Mouse (Mus musculus): ENCODE results near the gene Vhl. TPM values are rescaled to one million over a fixed set of nuclear protein-coding genes. Genes with fewer than 3 reads are reported as not detected.

Gene Vhl
- polyA plus RNA-seq, 1 experiment from 2014 or later: 64.4 TPM

DNA sequence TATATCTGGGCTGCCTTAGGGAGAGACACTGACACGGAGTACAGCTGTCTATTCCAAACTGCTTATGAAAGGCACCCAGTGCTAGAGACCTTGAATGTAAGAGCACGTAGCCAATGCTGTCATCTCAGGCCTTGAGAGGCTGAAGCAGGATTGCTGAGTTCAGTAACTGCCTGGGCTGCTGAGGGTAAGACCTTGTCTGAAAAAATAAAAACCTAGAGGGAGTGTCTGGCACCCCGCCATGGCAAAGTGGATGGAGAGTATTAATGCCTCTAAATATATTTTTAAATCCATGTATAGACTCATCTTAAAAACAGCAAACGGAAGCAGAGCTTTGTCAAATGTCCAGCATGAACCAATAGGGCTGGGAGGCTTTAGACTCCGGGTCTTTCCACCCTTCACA, 23.9 kb upstream of the Vhl start:
- Histone ChIP-seq H3K36me3 (ENCODE audit: control insufficient read depth, insufficient read depth, low read length) (no peaks in the 10 kb centered on the region), H3K27ac (ENCODE audit: low read depth, low read length) (no peak overlapping the region), H3K9me3 (ENCODE audit: control insufficient read depth, low read length) (no peaks in the 10 kb centered on the region), H3K4me2 (ENCODE audit: low read depth, low read length, severe bottlenecking) (no peak overlapping the region), H3K4me1 (replicated peaks; ENCODE audit: control insufficient read depth, insufficient read depth, low read length) (peaks cover 5% of the 10 kb centered on the region; the same call in 1 of the 2 replicates), H3K27me3 (ENCODE audit: control insufficient read depth, insufficient read depth, low read length) (no peaks in the 10 kb centered on the region), H3K4me3 (ENCODE audit: low read depth, low read length) (no peak overlapping the region), H3K9ac (ENCODE audit: low read length) (no peak overlapping the region)
- DNase-seq (ENCODE audit: low spot score) (no peak), ATAC-seq (replicated peaks; ENCODE audit: low FRiP score) (no peak)
- WGBS: 81% methylated on average over 5 of the region's 5 CpGs

DNA sequence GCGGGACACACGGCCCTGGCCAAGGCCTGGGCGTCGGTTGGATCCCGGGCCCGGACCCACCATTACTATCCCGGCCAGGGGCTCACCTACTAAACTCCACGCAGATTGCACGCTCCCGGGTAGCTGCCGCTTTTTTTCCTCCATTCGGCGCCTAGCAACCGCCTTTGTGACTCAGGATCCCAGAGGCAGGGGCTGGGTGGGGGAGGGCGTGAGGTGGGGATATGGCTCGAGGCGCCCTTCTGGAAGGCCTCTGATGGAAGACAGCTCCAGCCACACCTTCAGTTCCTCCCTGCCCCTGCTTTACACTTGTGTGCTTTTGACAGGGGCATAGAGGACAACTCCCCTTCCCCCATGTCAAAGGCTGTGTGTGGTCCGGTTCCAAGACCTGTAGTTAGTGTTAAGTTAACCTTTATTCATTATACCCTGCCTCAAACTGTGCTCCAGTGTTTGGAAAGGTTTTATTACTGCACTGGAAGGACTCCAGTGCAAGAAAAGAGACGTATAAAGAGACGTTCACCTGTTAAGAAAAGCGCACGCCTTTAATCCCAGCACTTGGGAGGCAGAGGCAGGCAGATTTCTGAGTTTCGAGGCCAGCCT, 23.1 kb upstream of the Vhl start, which contains the start of gene Fancd2os:
Fancd2os (minus strand) TSS at position 173 of the 597 bp plus-strand sequence.
- Histone ChIP-seq H3K9ac (ENCODE audit: low read length) (peak within 1 kb of the TSS; percentile 41), H3K9me3 (ENCODE audit: control insufficient read depth, low read length) (no peaks in the 10 kb centered on the region), H3K36me3 (ENCODE audit: control insufficient read depth, insufficient read depth, low read length) (no peaks in the 10 kb centered on the region), H3K4me2 (ENCODE audit: low read depth, low read length, severe bottlenecking) (peak within 1 kb of the TSS; percentile 21; the same call in 1 of the 2 replicates), H3K4me1 (replicated peaks; ENCODE audit: control insufficient read depth, insufficient read depth, low read length) (peaks cover 5% of the 10 kb centered on the region; the same call in 1 of the 2 replicates), H3K27me3 (ENCODE audit: control insufficient read depth, insufficient read depth, low read length) (no peaks in the 10 kb centered on the region), H3K27ac (ENCODE audit: low read depth, low read length) (no peak within 1 kb of the TSS), H3K4me3 (ENCODE audit: low read depth, low read length) (no peak within 1 kb of the TSS)
- DNase-seq (ENCODE audit: low spot score) (peak; percentile 63), ATAC-seq (replicated peaks; ENCODE audit: low FRiP score) (no peak)
- WGBS: 48% methylated on average over 23 of the region's 23 CpGs

DNA sequence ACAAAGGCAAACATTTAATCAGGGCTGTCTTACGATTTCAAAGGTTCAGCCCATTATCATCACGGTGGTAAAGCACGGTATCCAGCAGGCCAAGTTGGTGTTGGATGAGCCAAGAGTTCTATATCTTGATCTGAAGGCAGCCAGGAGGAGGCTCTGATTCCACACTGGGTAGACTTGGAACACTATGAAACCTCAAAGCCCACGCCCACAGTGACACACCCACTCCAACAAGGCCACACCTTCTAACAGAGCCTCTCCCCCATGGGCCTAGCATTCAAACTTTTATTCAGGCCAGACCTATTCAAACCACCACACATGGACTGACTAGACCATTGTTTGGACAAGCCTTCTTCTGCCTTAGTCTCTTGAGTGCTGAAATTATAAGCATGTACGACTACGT, 20.9 kb upstream of the Vhl start:
- WGBS: 94% methylated on average over 6 of the region's 6 CpGs
- ATAC-seq (replicated peaks; ENCODE audit: low FRiP score): no peak
- no peak overlapping the region for H3K4me3 ChIP-seq (ENCODE audit: low read depth, low read length)

DNA sequence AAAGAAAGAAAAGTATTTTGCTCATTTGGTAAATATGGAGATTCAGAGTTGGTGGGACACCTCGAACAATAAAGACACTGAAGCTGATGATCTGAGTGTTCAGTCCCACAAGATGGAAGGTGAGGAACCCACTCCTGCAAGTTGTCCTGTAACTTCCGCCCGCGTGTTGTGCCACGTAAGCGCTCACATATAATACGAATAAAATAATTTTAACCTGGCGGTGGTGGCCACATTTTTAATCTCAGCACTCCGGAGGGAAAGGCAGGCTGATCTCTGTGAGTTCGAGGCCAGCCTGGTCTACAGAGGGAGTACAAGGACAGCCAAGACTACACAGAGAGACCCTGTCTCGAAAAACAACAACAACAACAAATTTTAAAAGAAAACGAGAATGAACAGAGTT, 19.8 kb upstream of the Vhl start:
- H3K4me2 ChIP-seq (ENCODE audit: low read depth, low read length, severe bottlenecking): peak overlapping the region; percentile 86
- H3K9me3 ChIP-seq (ENCODE audit: control insufficient read depth, low read length): no peaks in the 10 kb centered on the region
- DNase-seq (ENCODE audit: low spot score) (no peak), ATAC-seq (replicated peaks; ENCODE audit: low FRiP score) (0 out of 2 replicates have a peak, but pooled peaks have one; percentile 6)
- no peak overlapping the region; the same call in 1 of the 2 replicates for H3K27ac ChIP-seq (ENCODE audit: low read depth, low read length)
- H3K4me1 ChIP-seq (replicated peaks; ENCODE audit: control insufficient read depth, insufficient read depth, low read length): peaks cover 13% of the 10 kb centered on the region; the same call in 1 of the 2 replicates
- H3K36me3 ChIP-seq (ENCODE audit: control insufficient read depth, insufficient read depth, low read length): no peaks in the 10 kb centered on the region
- no peaks in the 10 kb centered on the region for H3K27me3 ChIP-seq (ENCODE audit: control insufficient read depth, insufficient read depth, low read length)
- H3K4me3 ChIP-seq (ENCODE audit: low read depth, low read length): peak overlapping the region; percentile 94
- 50% methylated on average over 12 of the region's 12 CpGs for WGBS
- peak overlapping the region; percentile 93; the same call in 1 of the 2 replicates for H3K9ac ChIP-seq (ENCODE audit: low read length)

More for the DNA sequence above, 20.9 kb upstream of the Vhl start:
- peaks cover 13% of the 10 kb centered on the region; the same call in 1 of the 2 replicates for H3K4me1 ChIP-seq (replicated peaks; ENCODE audit: control insufficient read depth, insufficient read depth, low read length)
- no peaks in the 10 kb centered on the region for H3K9me3 ChIP-seq (ENCODE audit: control insufficient read depth, low read length)
- no peak overlapping the region for H3K4me2 ChIP-seq (ENCODE audit: low read depth, low read length, severe bottlenecking)
- H3K27ac ChIP-seq (ENCODE audit: low read depth, low read length): no peak overlapping the region
- no peak overlapping the region for H3K9ac ChIP-seq (ENCODE audit: low read length)
- H3K36me3 ChIP-seq (ENCODE audit: control insufficient read depth, insufficient read depth, low read length): no peaks in the 10 kb centered on the region
- no peak for DNase-seq (ENCODE audit: low spot score)
- no peaks in the 10 kb centered on the region for H3K27me3 ChIP-seq (ENCODE audit: control insufficient read depth, insufficient read depth, low read length)

DNA sequence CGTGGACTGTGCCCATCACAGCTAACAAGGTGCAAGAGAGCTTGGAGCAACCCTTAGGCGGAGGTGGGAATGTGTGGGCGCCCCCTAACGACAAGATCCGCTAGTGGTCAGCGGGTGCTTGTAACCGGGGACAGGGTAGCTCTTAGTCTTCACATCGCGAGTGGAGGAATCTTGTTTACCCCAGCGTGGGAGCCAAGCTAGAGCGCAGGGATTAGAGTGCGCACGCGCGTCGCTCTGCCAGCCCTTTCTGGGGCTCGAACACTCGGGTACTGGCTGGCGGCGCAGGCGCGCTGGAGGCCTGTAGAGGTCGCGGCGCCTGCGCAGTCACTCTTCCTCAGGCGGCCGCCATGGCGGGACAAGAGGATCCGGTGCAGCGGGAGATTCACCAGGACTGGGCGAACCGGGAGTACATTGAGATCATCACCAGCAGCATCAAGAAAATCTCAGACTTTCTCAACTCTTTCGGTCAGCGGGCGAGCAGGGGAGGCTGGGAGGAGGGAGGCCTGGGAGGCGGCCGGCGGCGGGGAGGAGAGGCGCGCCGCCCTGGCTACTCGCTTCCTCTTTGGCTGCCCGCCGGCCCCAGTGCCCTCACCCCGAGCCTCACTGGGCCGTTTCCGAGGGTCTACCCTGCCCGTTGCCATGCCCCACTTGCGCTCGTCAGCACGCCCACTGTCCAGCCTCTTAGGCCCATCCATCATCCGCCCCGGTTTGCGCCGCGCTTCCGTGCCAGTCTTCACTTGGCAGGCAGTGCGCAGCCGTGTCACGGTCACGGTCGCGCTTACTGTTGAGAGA, 19.1 kb upstream of the Vhl start, which contains the start of gene Brk1:
Brk1 (plus strand) TSS at position 341 of the 792 bp plus-strand sequence.
- peak within 1 kb of the TSS; percentile 50 for H3K27ac ChIP-seq (ENCODE audit: low read depth, low read length)
- WGBS: under 1% methylated on average over 65 of the region's 65 CpGs
- H3K9me3 ChIP-seq (ENCODE audit: control insufficient read depth, low read length): no peaks in the 10 kb centered on the region
- no peaks in the 10 kb centered on the region for H3K27me3 ChIP-seq (ENCODE audit: control insufficient read depth, insufficient read depth, low read length)
- DNase-seq (ENCODE audit: low spot score) (peak; percentile 93), ATAC-seq (replicated peaks; ENCODE audit: low FRiP score) (peak; percentile 92)
- peak within 1 kb of the TSS; percentile 93 for H3K9ac ChIP-seq (ENCODE audit: low read length)
- H3K4me3 ChIP-seq (ENCODE audit: low read depth, low read length): peak within 1 kb of the TSS; percentile 94
- no peaks in the 10 kb centered on the region for H3K36me3 ChIP-seq (ENCODE audit: control insufficient read depth, insufficient read depth, low read length)
- H3K4me2 ChIP-seq (ENCODE audit: low read depth, low read length, severe bottlenecking): peak within 1 kb of the TSS; percentile 86
- peaks cover 13% of the 10 kb centered on the region; the same call in 1 of the 2 replicates for H3K4me1 ChIP-seq (replicated peaks; ENCODE audit: control insufficient read depth, insufficient read depth, low read length)

DNA sequence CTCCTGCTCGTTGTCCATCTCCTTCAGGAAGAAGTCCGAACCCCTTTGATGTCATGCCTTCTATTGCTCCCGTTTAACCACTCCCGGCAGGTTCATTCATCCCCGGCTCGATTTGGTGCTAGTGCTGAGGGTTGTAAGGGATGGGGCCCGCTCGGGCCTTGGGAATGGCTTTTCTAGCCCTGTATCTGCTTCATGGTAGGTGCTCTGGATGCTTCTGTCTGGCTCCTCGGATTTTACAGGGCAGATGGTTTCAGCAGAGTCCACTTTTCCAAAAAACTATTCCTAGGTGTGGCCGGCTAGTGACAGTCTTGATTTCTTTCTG, 18.6 kb upstream of the Vhl start:
- peak overlapping the region; percentile 50; the same call in 1 of the 2 replicates for H3K27ac ChIP-seq (ENCODE audit: low read depth, low read length)
- H3K9ac ChIP-seq (ENCODE audit: low read length): peak overlapping the region; percentile 93
- WGBS: 6% methylated on average over 10 of the region's 10 CpGs
- H3K9me3 ChIP-seq (ENCODE audit: control insufficient read depth, low read length): no peaks in the 10 kb centered on the region
- H3K4me3 ChIP-seq (ENCODE audit: low read depth, low read length): peak overlapping the region; percentile 94
- peak; percentile 28; the same call in 1 of the 2 replicates for ATAC-seq (replicated peaks; ENCODE audit: low FRiP score)
- no peaks in the 10 kb centered on the region for H3K27me3 ChIP-seq (ENCODE audit: control insufficient read depth, insufficient read depth, low read length)
- DNase-seq (ENCODE audit: low spot score): no peak
- H3K36me3 ChIP-seq (ENCODE audit: control insufficient read depth, insufficient read depth, low read length): no peaks in the 10 kb centered on the region
- H3K4me1 ChIP-seq (replicated peaks; ENCODE audit: control insufficient read depth, insufficient read depth, low read length): peaks cover 13% of the 10 kb centered on the region; the same call in 1 of the 2 replicates
- H3K4me2 ChIP-seq (ENCODE audit: low read depth, low read length, severe bottlenecking): peak overlapping the region; percentile 86

DNA sequence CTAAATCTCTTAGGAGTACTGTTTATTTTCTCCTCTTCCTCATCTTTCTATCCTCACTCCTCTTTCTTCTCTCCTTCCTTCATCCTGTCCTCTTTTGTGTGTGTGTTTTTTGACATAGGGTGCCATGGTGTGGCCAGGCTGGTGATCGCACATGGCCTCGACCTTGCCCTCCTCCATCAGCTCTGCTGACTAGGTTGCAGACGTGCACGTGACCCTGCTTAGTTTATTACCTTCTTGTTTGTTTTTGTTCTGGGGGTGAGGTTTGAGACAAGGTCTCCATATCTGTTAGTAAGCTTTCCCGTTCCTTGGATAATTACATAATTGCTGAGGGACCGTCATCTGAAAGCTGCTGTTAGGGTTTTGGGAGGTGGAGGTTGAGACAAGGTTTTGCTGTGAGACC, 14.9 kb upstream of the Vhl start:
- no peaks in the 10 kb centered on the region; the same call in 1 of the 2 replicates for H3K9me3 ChIP-seq (ENCODE audit: control insufficient read depth, low read length)
- H3K4me2 ChIP-seq (ENCODE audit: low read depth, low read length, severe bottlenecking): no peak overlapping the region
- 85% methylated on average over 6 of the region's 6 CpGs for WGBS
- DNase-seq (ENCODE audit: low spot score) (no peak), ATAC-seq (replicated peaks; ENCODE audit: low FRiP score) (no peak)
- H3K27ac ChIP-seq (ENCODE audit: low read depth, low read length): no peak overlapping the region
- peaks cover 8% of the 10 kb centered on the region; the same call in 1 of the 2 replicates for H3K4me1 ChIP-seq (replicated peaks; ENCODE audit: control insufficient read depth, insufficient read depth, low read length)
- H3K4me3 ChIP-seq (ENCODE audit: low read depth, low read length): no peak overlapping the region
- no peaks in the 10 kb centered on the region for H3K27me3 ChIP-seq (ENCODE audit: control insufficient read depth, insufficient read depth, low read length)
- H3K9ac ChIP-seq (ENCODE audit: low read length): no peak overlapping the region
- H3K36me3 ChIP-seq (ENCODE audit: control insufficient read depth, insufficient read depth, low read length): peaks cover 3% of the 10 kb centered on the region; the same call in 1 of the 2 replicates

DNA sequence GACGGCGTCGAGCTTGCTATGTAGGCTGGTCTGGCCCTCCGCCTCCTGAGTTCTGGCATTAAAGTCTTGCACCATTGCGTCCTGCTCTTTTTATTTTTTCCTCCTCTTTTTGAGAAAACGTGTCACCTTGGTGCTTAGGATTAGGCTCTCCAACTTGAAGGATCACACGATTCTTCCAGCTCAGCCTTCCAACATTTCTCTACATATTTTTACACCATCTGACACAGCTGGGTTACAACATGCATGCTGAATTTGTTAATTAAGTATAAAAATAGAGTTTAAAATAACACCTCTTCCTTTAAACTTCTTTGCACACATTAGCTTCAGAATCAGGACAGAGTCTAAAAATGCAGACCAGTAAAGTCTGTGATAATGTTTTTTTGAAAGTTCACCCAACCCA, 14.5 kb upstream of the Vhl start:
- peaks cover 3% of the 10 kb centered on the region; the same call in 1 of the 2 replicates for H3K36me3 ChIP-seq (ENCODE audit: control insufficient read depth, insufficient read depth, low read length)
- 96% methylated on average over 7 of the region's 7 CpGs for WGBS
- H3K4me1 ChIP-seq (replicated peaks; ENCODE audit: control insufficient read depth, insufficient read depth, low read length): peaks cover 8% of the 10 kb centered on the region; the same call in 1 of the 2 replicates
- H3K4me2 ChIP-seq (ENCODE audit: low read depth, low read length, severe bottlenecking): no peak overlapping the region
- H3K9ac ChIP-seq (ENCODE audit: low read length): no peak overlapping the region
- no peak overlapping the region for H3K27ac ChIP-seq (ENCODE audit: low read depth, low read length)
- ATAC-seq (replicated peaks; ENCODE audit: low FRiP score) (no peak), DNase-seq (ENCODE audit: low spot score) (no peak)
- H3K27me3 ChIP-seq (ENCODE audit: control insufficient read depth, insufficient read depth, low read length): no peaks in the 10 kb centered on the region
- H3K9me3 ChIP-seq (ENCODE audit: control insufficient read depth, low read length): no peaks in the 10 kb centered on the region; the same call in 1 of the 2 replicates
- no peak overlapping the region for H3K4me3 ChIP-seq (ENCODE audit: low read depth, low read length)
